ENCODE assay signal across 1 mouse cellular context in the genomic region with DNA sequence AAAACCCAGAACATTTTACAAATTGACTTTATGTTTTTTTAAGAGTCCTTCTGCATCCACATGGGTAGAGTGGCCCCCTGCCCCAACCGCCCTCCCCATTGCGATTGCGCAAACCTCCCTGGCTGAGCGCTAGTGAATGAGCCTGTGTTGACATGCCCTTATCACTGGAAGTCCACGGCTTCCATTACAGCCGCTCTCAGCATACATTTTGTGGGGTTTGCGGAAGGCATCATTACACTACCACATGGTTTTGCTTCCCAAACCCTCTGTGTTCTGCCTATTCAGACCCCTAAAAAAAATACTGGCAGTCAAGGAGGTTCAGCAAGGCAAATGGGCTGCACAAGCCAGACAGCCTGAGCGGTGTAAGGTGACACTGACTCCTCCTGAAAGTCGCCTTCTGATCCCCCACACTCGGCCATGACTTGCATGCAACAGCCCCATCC.
A peak's percentile ranks its signal among the peaks of the same experiment; 100 is the strongest.
TF ChIP-seq lines count a peak whose summit lies in the region.

No protein-coding gene starts in this region.

TF ChIP-seq in MEL, 35 proteins besides CTCF, POLR2A, EP300 and RAD21:
- TF ChIP-seq NRF1 (IDR thresholded peaks at IDR 0.05; ENCODE audit: insufficient read depth, low read depth, low read length, poor library complexity, severe bottlenecking): peak; percentile 50
- no peak for TF ChIP-seq POLR2AphosphoS5 (IDR thresholded peaks at IDR 0.05; ENCODE audit: borderline replicate concordance, low read depth, low read length)
- TF ChIP-seq TCF12 (IDR thresholded peaks at IDR 0.05; ENCODE audit: low read depth, low read length): no peak
- TF ChIP-seq ZNF384 (IDR thresholded peaks at IDR 0.05; ENCODE audit: low read depth, low read length): peak; percentile 32; the same call in 1 of the 2 replicates
- peak; percentile 56 for TF ChIP-seq GATA1 (IDR thresholded peaks at IDR 0.05; ENCODE audit: low read depth, low read length)
- no peak for TF ChIP-seq MAFK (IDR thresholded peaks at IDR 0.05; ENCODE audit: borderline replicate concordance, low read depth, low read length)
- no peak for TF ChIP-seq ZMIZ1 (IDR thresholded peaks at IDR 0.05; ENCODE audit: low read depth, low read length)
- 0 out of 2 replicates have a peak, but pooled peaks have one; percentile 26 for TF ChIP-seq MAX (IDR thresholded peaks at IDR 0.05; ENCODE audit: low read length)
- no peak for TF ChIP-seq ZC3H11A (IDR thresholded peaks at IDR 0.05; ENCODE audit: low read depth, low read length)
- TF ChIP-seq TBP (IDR thresholded peaks at IDR 0.05; ENCODE audit: low read depth, low read length): no peak
- no peak; the same call in 1 of the 2 replicates for TF ChIP-seq ETS1 (IDR thresholded peaks at IDR 0.05; ENCODE audit: low read depth, low read length)
- 0 out of 2 replicates have a peak, but pooled peaks have one; percentile 1 for TF ChIP-seq SMC3 (IDR thresholded peaks at IDR 0.05; ENCODE audit: low read depth, low read length)
- 0 out of 2 replicates have a peak, but pooled peaks have one; percentile 14 for TF ChIP-seq SIN3A (IDR thresholded peaks at IDR 0.05; ENCODE audit: low read length)
- TF ChIP-seq MAZ (IDR thresholded peaks at IDR 0.05; ENCODE audit: low read depth, low read length): 0 out of 2 replicates have a peak, but pooled peaks have one; percentile 58
- no peak for TF ChIP-seq USF1 (IDR thresholded peaks at IDR 0.05; ENCODE audit: low read depth, low read length)
- TF ChIP-seq ELF1 (IDR thresholded peaks at IDR 0.05; ENCODE audit: low read depth, low read length): no peak; the same call in 1 of the 2 replicates
